Mouse (Mus musculus) forebrain, embryonic 13.5 days (tissue): ENCODE data around the gene Tcl1b1. TPM values are rescaled to one million over a fixed set of nuclear protein-coding genes. Genes with fewer than 3 reads are reported as not detected.
"Not testable (repeated sequence)": the region's sequence is repeated elsewhere in the genome, so short reads cannot be mapped to it uniquely, and the experiment has no call there.

Experiments
- ATAC-seq: fragments of 200-750 bp; cut with Nextera tagmentation; 2 replicates; pipeline ENCODE4 v1.8.0; 2017
- H3K27ac ChIP-seq: fragments of 300-500 bp; sonication (generic); 2 replicates; pipeline ENCODE4 v1.5.1; 2015; ENCODE audit warnings: inconsistent platforms, mild to moderate bottlenecking, moderate library complexity
- H3K27me3 ChIP-seq: fragments of 300-500 bp; sonication (generic); 2 replicates; pipeline ENCODE4 v1.6.1; 2015; ENCODE audit warnings: mild to moderate bottlenecking, inconsistent platforms
- H3K36me3 ChIP-seq: fragments of 300-500 bp; sonication (generic); 2 replicates; pipeline ENCODE4 v1.6.1; 2015; ENCODE audit warnings: mild to moderate bottlenecking, inconsistent platforms; ENCODE audit not compliant: poor library complexity, severe bottlenecking
- H3K4me1 ChIP-seq: fragments of 300-500 bp; sonication (generic); 2 replicates; pipeline ENCODE4 v1.6.1; 2015; ENCODE audit warnings: inconsistent platforms
- H3K4me2 ChIP-seq: fragments of 300-500 bp; sonication (generic); 2 replicates; pipeline ENCODE4 v1.6.1; 2015; ENCODE audit warnings: inconsistent platforms, mild to moderate bottlenecking, moderate library complexity
- H3K4me3 ChIP-seq: fragments of 300-500 bp; sonication (generic); 2 replicates; pipeline ENCODE4 v1.5.1; 2015; ENCODE audit warnings: mild to moderate bottlenecking, inconsistent platforms
- H3K9ac ChIP-seq: fragments of 300-500 bp; sonication (generic); 2 replicates; pipeline ENCODE4 v1.6.1; 2015; ENCODE audit warnings: mild to moderate bottlenecking, inconsistent platforms
- H3K9me3 ChIP-seq: fragments of 300-500 bp; sonication (generic); replicated peaks from 2 replicates; pipeline ENCODE4 v1.6.1; 2016; ENCODE audit warnings: inconsistent platforms
- WGBS: fragments of 180-500 bp; shearing (Covaris S2); methylation state at CpG from one replicate; pipeline ENCODE4 v1.1.7; 2015; 5-methylcytosine and 5-hydroxymethylcytosine counted together
- polyA plus RNA-seq: library from polyadenylated mRNA; unstranded; fragments of >200 nt; fragmentation: Nextera tagmentation; extraction: Ambion mirVana; gene quantifications from 2 replicates; pipeline ENCODE4 v1.2.1, GENCODE M21; 2015

Tcl1b1 gene
- polyA plus RNA-seq, 1 experiment from 2014 or later, result not detected

- H3K36me3 ChIP-seq, H3K27ac ChIP-seq, H3K9ac ChIP-seq, H3K4me2 ChIP-seq, H3K4me3 ChIP-seq, H3K4me1 ChIP-seq, H3K9me3 ChIP-seq, ATAC-seq, H3K27me3 ChIP-seq: not testable (repeated sequence)
- WGBS, result 70% methylated on average over 1 of the region's 1 CpGs
Observed at GRCm38 (mm10) chr12:105201657-105202056, 42.2 kb downstream of the Tcl1b1 start, which contains the start of gene Tcl1b4. Tcl1b4 (plus strand) TSS chr12:105201957.

GRCm38 (mm10) chr12:105207071-105207470 is 47.6 kb downstream of the Tcl1b1 start:
- no peaks in the 10 kb centered on the region for H3K36me3 ChIP-seq
- H3K9me3 ChIP-seq, result no peaks in the 10 kb centered on the region
- no peak overlapping the region for H3K27ac ChIP-seq
- H3K9ac ChIP-seq, result no peak overlapping the region
- H3K27me3 ChIP-seq, result no peaks in the 10 kb centered on the region
- no peak for ATAC-seq
- peaks cover 6% of the 10 kb centered on the region; the same call in 1 of the 2 replicates for H3K4me1 ChIP-seq
- no peak overlapping the region for H3K4me2 ChIP-seq
- H3K4me3 ChIP-seq, result no peak overlapping the region
- 75% methylated on average over 1 of the region's 1 CpGs for WGBS

DNA sequence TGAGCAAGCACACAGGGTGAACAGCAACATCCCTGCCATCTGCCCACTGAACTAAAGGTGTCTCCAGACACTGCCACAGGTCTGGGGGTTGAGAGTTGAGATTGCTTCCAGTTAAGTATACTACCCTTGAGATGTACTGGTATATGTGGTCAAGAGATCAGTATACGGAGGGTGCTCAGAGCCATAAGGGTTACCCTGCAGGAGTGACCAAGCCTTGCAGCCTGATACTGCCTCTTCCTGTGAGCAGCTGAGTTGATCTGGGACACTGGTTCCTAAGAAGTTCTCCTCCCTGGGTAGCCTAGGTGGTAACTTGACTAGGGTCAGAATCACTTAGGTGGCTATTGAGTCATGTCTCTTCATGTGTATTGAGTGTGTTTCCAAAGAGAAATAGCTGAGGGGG is 49.0 kb downstream of the Tcl1b1 start:
- Histone ChIP-seq H3K9me3 (no peaks in the 10 kb centered on the region), H3K36me3 (no peaks in the 10 kb centered on the region), H3K27ac (no peak overlapping the region), H3K4me3 (no peak overlapping the region), H3K4me1 (peaks cover 6% of the 10 kb centered on the region; the same call in 1 of the 2 replicates), H3K4me2 (no peak overlapping the region), H3K9ac (no peak overlapping the region), H3K27me3 (no peaks in the 10 kb centered on the region)
- no peak for ATAC-seq
- 87% methylated on average over 1 of the region's 1 CpGs for WGBS

- Histone ChIP-seq H3K4me2 (no peak overlapping the region), H3K36me3 (no peaks in the 10 kb centered on the region), H3K27ac (no peak overlapping the region), H3K27me3 (no peaks in the 10 kb centered on the region), H3K4me3 (no peak overlapping the region), H3K9me3 (no peaks in the 10 kb centered on the region), H3K4me1 (peaks cover 6% of the 10 kb centered on the region; the same call in 1 of the 2 replicates), H3K9ac (no peak overlapping the region)
- WGBS, result 96% methylated on average over 7 of the region's 7 CpGs
- ATAC-seq, result no peak
Observed at GRCm38 (mm10) chr12:105209231-105209630, 49.7 kb downstream of the Tcl1b1 start.

Other genes starting within 250 kb of the Tcl1b1 start
- 0.12 and 0.16 TPM in 2 replicates for gene Syne3, start 149.9 kb upstream of the Tcl1b1 start, polyA plus RNA-seq
- 140 and 148 TPM in 2 replicates for gene Glrx5, start 127.0 kb upstream of the Tcl1b1 start, polyA plus RNA-seq
- not detected in 2 replicates for gene Tcl1b2, start 13.7 kb upstream of the Tcl1b1 start, polyA plus RNA-seq
- gene Tcl1b5, start 16.7 kb downstream of the Tcl1b1 start, polyA plus RNA-seq, result not detected in 2 replicates
- not detected in 2 replicates for gene Tcl1b3, start 31.4 kb downstream of the Tcl1b1 start, polyA plus RNA-seq
- gene Tcl1b4, start 42.3 kb downstream of the Tcl1b1 start, polyA plus RNA-seq, result not detected in 2 replicates
- not detected in 2 replicates for gene Tcl1, start 63.1 kb downstream of the Tcl1b1 start, polyA plus RNA-seq
- 2.0 and 2.7 TPM in 2 replicates for gene Tunar, start 174.2 kb downstream of the Tcl1b1 start, polyA plus RNA-seq